Mouse (Mus musculus) heart, postnatal 0 days (tissue): Measurements from ENCODE around the gene Cdc42se1.

Experiments used
- CTCF ChIP-seq: IDR thresholded peaks from 2 replicates; pipeline ENCODE4 v1.5.1; 2016; ENCODE audit warnings: antibody characterized with exemption, control low read depth, low read depth
- EP300 ChIP-seq: IDR thresholded peaks from 2 replicates; pipeline ENCODE4 v1.6.1; 2016; ENCODE audit warnings: antibody characterized with exemption, low read depth

DNA sequence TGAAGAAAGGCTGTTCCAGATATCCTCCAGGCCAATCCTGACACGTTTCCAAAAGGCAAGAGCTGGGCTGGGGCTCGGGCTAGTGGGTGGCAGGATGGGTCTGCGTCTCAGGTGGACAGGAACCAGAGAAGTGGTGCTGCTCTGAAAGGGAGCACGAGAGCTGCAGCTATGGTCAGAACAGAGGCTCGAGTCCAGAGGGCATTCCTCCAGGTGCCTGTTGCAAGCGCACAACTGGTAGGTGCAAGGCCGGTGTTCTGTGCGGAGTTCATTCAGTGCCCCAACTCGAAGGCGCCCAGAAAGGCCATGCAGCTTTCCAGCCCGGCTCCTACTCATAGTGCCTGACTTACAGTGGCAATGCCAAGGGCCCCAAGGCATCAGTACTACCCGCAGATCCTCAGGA is 11.4 kb downstream of the Cdc42se1 start:
- no peak for TF ChIP-seq CTCF
- no peak for TF ChIP-seq EP300
